Mouse (Mus musculus): ENCODE measurements around the gene Hist1h1e. TPM values are rescaled to one million over a fixed set of nuclear protein-coding genes. Genes with fewer than 3 reads are reported as not detected.
"Not testable (repeated sequence)": the region's sequence is repeated elsewhere in the genome, so short reads cannot be mapped to it uniquely, and the experiment has no call there.

The Hist1h1e gene
- polyA plus RNA-seq, 1 experiment from 2014 or later: 9.1 TPM

DNA sequence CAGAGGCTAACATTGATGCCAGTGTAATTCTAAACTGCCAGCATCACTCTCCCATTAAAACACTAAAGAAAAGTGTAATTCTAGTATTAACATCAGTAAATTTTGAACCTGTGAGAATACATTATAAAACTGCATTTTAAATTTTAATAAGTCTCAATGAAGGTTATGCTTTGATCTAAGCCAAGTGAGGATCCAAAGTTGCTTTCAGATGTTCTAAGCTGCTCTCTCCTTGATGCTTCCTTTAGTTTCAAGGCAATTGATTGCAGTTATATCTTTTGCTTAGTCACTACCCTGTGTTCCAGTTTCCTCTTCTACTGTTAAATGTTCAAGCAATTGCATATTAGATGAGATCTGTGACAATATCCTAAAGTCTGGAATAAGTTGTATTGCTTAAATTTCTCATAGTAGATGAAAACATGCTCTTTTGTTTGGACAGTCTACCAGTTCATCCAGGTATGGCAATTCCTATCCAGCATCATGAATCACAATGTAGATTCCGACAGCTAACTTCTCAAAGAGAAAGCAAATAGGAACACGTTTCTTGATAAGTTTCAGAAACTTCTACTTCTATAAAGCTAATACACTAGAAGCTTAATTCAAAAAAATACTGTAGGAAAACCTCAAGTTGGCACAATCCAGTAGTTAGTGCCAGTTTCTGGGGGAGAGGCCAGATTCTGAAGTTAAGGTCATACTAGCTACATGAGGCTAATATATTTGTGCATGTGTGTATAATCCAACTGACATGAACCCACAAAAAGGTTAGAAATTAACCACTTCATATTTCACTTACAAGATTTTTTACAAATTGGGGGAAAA lies 49.9 kb downstream of the Hist1h1e start:
- Histone ChIP-seq H3K36me3 (ENCODE audit: control insufficient read depth, insufficient read depth, low read length) (no peaks in the 10 kb centered on the region), H3K4me3 (ENCODE audit: low read depth, low read length) (peak overlapping the region; percentile 42), H3K27me3 (ENCODE audit: control insufficient read depth, insufficient read depth, low read length) (no peaks in the 10 kb centered on the region), H3K4me1 (replicated peaks; ENCODE audit: control insufficient read depth, insufficient read depth) (peaks cover 3% of the 10 kb centered on the region; the same call in 1 of the 2 replicates), H3K4me2 (replicated peaks; ENCODE audit: low read depth) (peak overlapping the region; percentile 59), H3K9me3 (ENCODE audit: control insufficient read depth, low read length) (no peaks in the 10 kb centered on the region), H3K9ac (ENCODE audit: low read length) (peak overlapping the region; percentile 32; the same call in 1 of the 2 replicates), H3K27ac (replicated peaks) (peak overlapping the region; percentile 93)
- no peak for DNase-seq (ENCODE audit: low spot score)
- ATAC-seq (ENCODE audit: low FRiP score, low TSS enrichment): no peak
- WGBS: 20% methylated on average over 2 of the region's 2 CpGs
- TF ChIP-seq EP300 (optimal IDR thresholded peaks at IDR 0.05): no peak
- no peak for TF ChIP-seq CTCF (IDR thresholded peaks at IDR 0.05; ENCODE audit: low read depth)

DNA sequence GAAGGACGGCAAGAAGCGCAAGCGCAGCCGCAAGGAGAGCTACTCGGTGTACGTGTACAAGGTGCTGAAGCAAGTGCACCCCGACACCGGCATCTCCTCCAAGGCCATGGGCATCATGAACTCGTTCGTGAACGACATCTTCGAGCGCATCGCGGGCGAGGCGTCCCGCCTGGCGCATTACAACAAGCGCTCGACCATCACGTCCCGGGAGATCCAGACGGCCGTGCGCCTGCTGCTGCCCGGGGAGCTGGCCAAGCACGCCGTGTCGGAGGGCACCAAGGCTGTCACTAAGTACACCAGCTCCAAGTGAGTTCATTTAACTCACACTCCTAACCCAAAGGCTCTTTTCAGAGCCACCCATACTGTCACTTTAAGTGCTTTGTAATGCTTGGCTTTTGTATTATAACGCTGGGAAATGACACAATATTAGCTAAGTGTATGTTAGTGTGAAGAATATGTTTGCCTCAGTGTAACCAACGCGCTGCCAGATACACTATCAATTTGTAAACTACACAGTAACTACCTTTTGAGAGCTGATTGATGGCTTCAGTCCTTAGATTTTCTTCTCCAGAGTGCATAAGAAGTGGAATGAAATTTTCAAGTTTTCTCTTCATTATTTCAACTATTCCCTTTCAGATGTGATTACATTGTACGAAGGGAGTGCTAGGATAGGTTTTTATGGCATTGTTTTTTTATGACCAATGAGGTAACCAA lies 50.7 kb downstream of the Hist1h1e start:
- not testable (repeated sequence) for H3K9me3 ChIP-seq (ENCODE audit: control insufficient read depth, low read length)
- under 1% methylated on average over 9 of the region's 34 CpGs for WGBS

DNA sequence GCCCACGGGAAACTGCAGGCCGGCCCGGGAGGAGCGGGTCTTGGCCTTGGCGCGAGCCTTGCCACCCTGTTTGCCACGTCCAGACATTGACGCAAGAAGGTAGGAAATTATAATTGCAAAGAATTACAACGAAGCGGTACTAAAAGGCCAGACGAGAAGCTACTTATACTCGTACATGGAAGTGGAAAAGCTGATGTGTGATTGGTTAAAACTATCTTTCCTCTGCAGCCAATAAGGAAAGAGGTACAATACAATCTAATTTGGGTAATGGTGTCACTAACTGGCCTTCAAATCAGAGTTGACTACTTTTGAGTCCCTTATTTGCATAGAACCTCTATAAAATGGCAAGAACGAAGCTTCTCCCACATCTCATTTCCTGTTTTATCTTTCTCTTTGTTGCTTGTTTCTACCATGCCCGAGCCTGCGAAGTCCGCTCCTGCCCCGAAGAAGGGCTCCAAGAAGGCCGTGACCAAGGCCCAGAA lies 51.3 kb downstream of the Hist1h1e start, which contains the start of the genes Hist1h2ae and Hist1h2bg:
Gene Hist1h2ae (minus strand): TSS at position 199 of the 482 bp plus-strand sequence.
Gene Hist1h2bg (plus strand): TSS at position 375 of the 482 bp plus-strand sequence.
- peak; percentile 88 for ATAC-seq (ENCODE audit: low FRiP score, low TSS enrichment)
- H3K9ac ChIP-seq (ENCODE audit: low read length): peak within 1 kb of the TSS; percentile 61
- no peaks in the 10 kb centered on the region for H3K9me3 ChIP-seq (ENCODE audit: control insufficient read depth, low read length)
- TF ChIP-seq EP300 (optimal IDR thresholded peaks at IDR 0.05): no peak
- 0 out of 2 replicates have a peak, but pooled peaks have one; percentile 0 for TF ChIP-seq CTCF (IDR thresholded peaks at IDR 0.05; ENCODE audit: low read depth)
- no peaks in the 10 kb centered on the region for H3K27me3 ChIP-seq (ENCODE audit: control insufficient read depth, insufficient read depth, low read length)
- H3K4me3 ChIP-seq (ENCODE audit: low read depth, low read length): peak within 1 kb of the TSS; percentile 42
- H3K27ac ChIP-seq (replicated peaks): peak within 1 kb of the TSS; percentile 93
- H3K4me2 ChIP-seq (replicated peaks; ENCODE audit: low read depth): peak within 1 kb of the TSS; percentile 59
- no peaks in the 10 kb centered on the region for H3K4me1 ChIP-seq (replicated peaks; ENCODE audit: control insufficient read depth, insufficient read depth)
- no peaks in the 10 kb centered on the region for H3K36me3 ChIP-seq (ENCODE audit: control insufficient read depth, insufficient read depth, low read length)
- DNase-seq (ENCODE audit: low spot score): peak; percentile 62
- 0% methylated on average over 18 of the region's 18 CpGs for WGBS

More for the DNA sequence above, 50.7 kb downstream of the Hist1h1e start:
- peak overlapping the region; percentile 61 for H3K9ac ChIP-seq (ENCODE audit: low read length)
- peak overlapping the region; percentile 93 for H3K27ac ChIP-seq (replicated peaks)
- H3K4me3 ChIP-seq (ENCODE audit: low read depth, low read length): peak overlapping the region; percentile 42
- H3K27me3 ChIP-seq (ENCODE audit: control insufficient read depth, insufficient read depth, low read length); ATAC-seq (ENCODE audit: low FRiP score, low TSS enrichment); DNase-seq (ENCODE audit: low spot score); H3K36me3 ChIP-seq (ENCODE audit: control insufficient read depth, insufficient read depth, low read length); H3K4me1 ChIP-seq (replicated peaks; ENCODE audit: control insufficient read depth, insufficient read depth): not testable (repeated sequence)
- peak overlapping the region; percentile 59 for H3K4me2 ChIP-seq (replicated peaks; ENCODE audit: low read depth)

Small RNAs within 50 kb of the gene (microRNA-seq; reads per million reads assigned to microRNA genes)
- not detected for gene Gm44359
- gene Gm44394: not detected

Other genes with a start within 250 kb of the Hist1h1e start
- gene Abt1, start 198.7 kb downstream of the Hist1h1e start, polyA plus RNA-seq (2015; fragmentation: Nextera tagmentation; extraction: Ambion mirVana): 7.1 and 7.4 TPM in 2 replicates
- gene Btn1a1, start 156.7 kb downstream of the Hist1h1e start, polyA plus RNA-seq (2015; fragmentation: Nextera tagmentation; extraction: Ambion mirVana): 0.05 TPM in 1 of 2 replicates, not detected in the other
- gene Btn2a2, start 133.7 kb downstream of the Hist1h1e start, polyA plus RNA-seq (2015; fragmentation: Nextera tagmentation; extraction: Ambion mirVana): 0.04 and 0.07 TPM in 2 replicates
- 13.7 and 18.3 TPM in 2 replicates for gene Hist1h4h, start 91.5 kb downstream of the Hist1h1e start, polyA plus RNA-seq (2015; fragmentation: Nextera tagmentation; extraction: Ambion mirVana)
- 4.5 and 8.9 TPM in 2 replicates for gene Hist1h2af, start 88.7 kb downstream of the Hist1h1e start, polyA plus RNA-seq (2015; fragmentation: Nextera tagmentation; extraction: Ambion mirVana)
- gene Hist1h3g, start 87.1 kb downstream of the Hist1h1e start, polyA plus RNA-seq (2015; fragmentation: Nextera tagmentation; extraction: Ambion mirVana): 2.3 and 3.4 TPM in 2 replicates
- gene Hist1h2bh, start 79.2 kb downstream of the Hist1h1e start, polyA plus RNA-seq (2015; fragmentation: Nextera tagmentation; extraction: Ambion mirVana): 0.30 and 0.62 TPM in 2 replicates
- 0.51 and 0.78 TPM in 2 replicates for gene Hist1h3f, start 78.5 kb downstream of the Hist1h1e start, polyA plus RNA-seq (2015; fragmentation: Nextera tagmentation; extraction: Ambion mirVana)
- gene Hist1h4f, start 70.9 kb downstream of the Hist1h1e start, polyA plus RNA-seq (2015; fragmentation: Nextera tagmentation; extraction: Ambion mirVana): 0.38 TPM in 1 of 2 replicates, not detected in the other
- 0.22 and 0.34 TPM in 2 replicates for gene Hist1h1d, start 69.3 kb downstream of the Hist1h1e start, polyA plus RNA-seq (2015; fragmentation: Nextera tagmentation; extraction: Ambion mirVana)
- 1.6 and 3.3 TPM in 2 replicates for gene Hist1h3e, start 60.2 kb downstream of the Hist1h1e start, polyA plus RNA-seq (2015; fragmentation: Nextera tagmentation; extraction: Ambion mirVana)
- gene Hist1h2ae, start 51.3 kb downstream of the Hist1h1e start, polyA plus RNA-seq (2015; fragmentation: Nextera tagmentation; extraction: Ambion mirVana): 15.3 and 29.5 TPM in 2 replicates
- gene Hist1h2bg, start 51.2 kb downstream of the Hist1h1e start, polyA plus RNA-seq (2015; fragmentation: Nextera tagmentation; extraction: Ambion mirVana): 4.9 and 10.5 TPM in 2 replicates
- 1.1 and 3.2 TPM in 2 replicates for gene Hist1h2bf, start 48.4 kb downstream of the Hist1h1e start, polyA plus RNA-seq (2015; fragmentation: Nextera tagmentation; extraction: Ambion mirVana)
- gene Hist1h2ad, start 48.2 kb downstream of the Hist1h1e start, polyA plus RNA-seq (2015; fragmentation: Nextera tagmentation; extraction: Ambion mirVana): 0.67 and 0.79 TPM in 2 replicates
- gene Hist1h3d, start 46.8 kb downstream of the Hist1h1e start, polyA plus RNA-seq (2015; fragmentation: Nextera tagmentation; extraction: Ambion mirVana): 1.7 and 4.2 TPM in 2 replicates
- 32.0 and 48.7 TPM in 2 replicates for gene Hist1h4d, start 41.0 kb downstream of the Hist1h1e start, polyA plus RNA-seq (2015; fragmentation: Nextera tagmentation; extraction: Ambion mirVana)
- 0.64 and 0.73 TPM in 2 replicates for gene Hist1h2be, start 1.4 kb downstream of the Hist1h1e start, polyA plus RNA-seq (2015; fragmentation: Nextera tagmentation; extraction: Ambion mirVana)
- gene Hist1h2ac, start 61.4 kb upstream of the Hist1h1e start, polyA plus RNA-seq (2015; fragmentation: Nextera tagmentation; extraction: Ambion mirVana): 0.57 and 0.74 TPM in 2 replicates
- 105 and 115 TPM in 2 replicates for gene Hist1h2bc, start 61.6 kb upstream of the Hist1h1e start, polyA plus RNA-seq (2015; fragmentation: Nextera tagmentation; extraction: Ambion mirVana)
- not detected in 2 replicates for gene Hist1h1t, start 73.3 kb upstream of the Hist1h1e start, polyA plus RNA-seq (2015; fragmentation: Nextera tagmentation; extraction: Ambion mirVana)
- 2.1 and 3.2 TPM in 2 replicates for gene Hist1h4c, start 75.9 kb upstream of the Hist1h1e start, polyA plus RNA-seq (2015; fragmentation: Nextera tagmentation; extraction: Ambion mirVana)
- 11.2 and 12.9 TPM in 2 replicates for gene Hfe, start 88.3 kb upstream of the Hist1h1e start, polyA plus RNA-seq (2015; fragmentation: Nextera tagmentation; extraction: Ambion mirVana)
- 96.1 and 104 TPM in 2 replicates for gene Hist1h1c, start 116.2 kb upstream of the Hist1h1e start, polyA plus RNA-seq (2015; fragmentation: Nextera tagmentation; extraction: Ambion mirVana)
- gene Hist1h3c, start 123.0 kb upstream of the Hist1h1e start, polyA plus RNA-seq (2015; fragmentation: Nextera tagmentation; extraction: Ambion mirVana): 1.2 and 1.8 TPM in 2 replicates
- gene Hist1h2bb, start 124.2 kb upstream of the Hist1h1e start, polyA plus RNA-seq (2015; fragmentation: Nextera tagmentation; extraction: Ambion mirVana): 0.40 and 0.91 TPM in 2 replicates
- gene Hist1h2ab, start 128.6 kb upstream of the Hist1h1e start, polyA plus RNA-seq (2015; fragmentation: Nextera tagmentation; extraction: Ambion mirVana): 7.3 and 15.7 TPM in 2 replicates
- 3.9 and 6.7 TPM in 2 replicates for gene Hist1h3b, start 129.7 kb upstream of the Hist1h1e start, polyA plus RNA-seq (2015; fragmentation: Nextera tagmentation; extraction: Ambion mirVana)
- 0.46 and 2.0 TPM in 2 replicates for gene Hist1h4b, start 134.5 kb upstream of the Hist1h1e start, polyA plus RNA-seq (2015; fragmentation: Nextera tagmentation; extraction: Ambion mirVana)
- 0.34 and 0.80 TPM in 2 replicates for gene Hist1h4a, start 138.7 kb upstream of the Hist1h1e start, polyA plus RNA-seq (2015; fragmentation: Nextera tagmentation; extraction: Ambion mirVana)
- 1.9 and 3.7 TPM in 2 replicates for gene Hist1h3a, start 139.8 kb upstream of the Hist1h1e start, polyA plus RNA-seq (2015; fragmentation: Nextera tagmentation; extraction: Ambion mirVana)
- gene Hist1h1a, start 141.1 kb upstream of the Hist1h1e start, polyA plus RNA-seq (2015; fragmentation: Nextera tagmentation; extraction: Ambion mirVana): 0.64 and 1.4 TPM in 2 replicates
- 0.18 and 0.29 TPM in 2 replicates for gene Trim38, start 147.4 kb upstream of the Hist1h1e start, polyA plus RNA-seq (2015; fragmentation: Nextera tagmentation; extraction: Ambion mirVana)
- gene Slc17a2, start 184.4 kb upstream of the Hist1h1e start, polyA plus RNA-seq (2015; fragmentation: Nextera tagmentation; extraction: Ambion mirVana): 0.59 and 0.61 TPM in 2 replicates
- not detected in 2 replicates for gene Slc17a3, start 216.9 kb upstream of the Hist1h1e start, polyA plus RNA-seq (2015; fragmentation: Nextera tagmentation; extraction: Ambion mirVana)
- not detected in 2 replicates for gene Slc17a1, start 245.2 kb upstream of the Hist1h1e start, polyA plus RNA-seq (2015; fragmentation: Nextera tagmentation; extraction: Ambion mirVana)

Measured in stomach, postnatal 0 days (tissue).